8 mouse cellular contexts compared by ENCODE assay signal in genomic region chr4:52726625-52727297, GRCm38 (mm10).
DNase-seq lines count a peak whose midpoint lies in the region.

No protein-coding gene starts in this region.

- H3K4me3 ChIP-seq in heart, embryonic 10.5 days, result no peak overlapping the region
- H3K4me3 ChIP-seq in midbrain, embryonic 10.5 days, result no peak overlapping the region

- DNase-seq in heart, adult 8-10 months (ENCODE audit: low spot score), result peak; percentile 13
- DNase-seq in heart, embryonic 10.5 days (ENCODE audit: low spot score), result no peak
- DNase-seq in adrenal gland, postnatal 25 days, result peak; percentile 45
- DNase-seq in embryo, embryonic 9.5 days (ENCODE audit: extremely low spot score), result peak; percentile 46
- DNase-seq in heart, postnatal 4 days, result peak; percentile 70
- DNase-seq in left cerebral cortex, adult 11 months (ENCODE audit: low spot score), result peak; percentile 43
- DNase-seq in midbrain, embryonic 10.5 days (ENCODE audit: low spot score), result peak; percentile 55
- peak; percentile 16 to 64 for DNase-seq in spleen, postnatal 4 days (ENCODE audit: low spot score in 2 of 2)

- H3K36me3 ChIP-seq in heart, embryonic 10.5 days, result no peaks in the 10 kb centered on the region
- H3K36me3 ChIP-seq in midbrain, embryonic 10.5 days, result no peaks in the 10 kb centered on the region

- H3K4me1 ChIP-seq in heart, embryonic 10.5 days, result no peaks in the 10 kb centered on the region
- no peaks in the 10 kb centered on the region for H3K4me1 ChIP-seq in midbrain, embryonic 10.5 days

- WGBS in heart, embryonic 10.5 days, result 30% methylated on average over 14 of the region's 14 CpGs
- 36% methylated on average over 14 of the region's 14 CpGs for WGBS in midbrain, embryonic 10.5 days

- H3K27me3 ChIP-seq in heart, embryonic 10.5 days (ENCODE audit: insufficient read depth, poor library complexity, severe bottlenecking), result no peaks in the 10 kb centered on the region
- no peaks in the 10 kb centered on the region for H3K27me3 ChIP-seq in midbrain, embryonic 10.5 days (ENCODE audit: low read depth, poor library complexity, severe bottlenecking)

- no peak overlapping the region for H3K27ac ChIP-seq in heart, embryonic 10.5 days
- no peak overlapping the region for H3K27ac ChIP-seq in midbrain, embryonic 10.5 days (replicated peaks)

- no peaks in the 10 kb centered on the region for H3K9me3 ChIP-seq in heart, embryonic 10.5 days
- no peaks in the 10 kb centered on the region for H3K9me3 ChIP-seq in midbrain, embryonic 10.5 days (replicated peaks)
